Mouse (Mus musculus) lung, embryonic 15.5 days (tissue): ENCODE measurements at regions not wholly inside any gene's neighbourhood (a gene's known extent, or its start where the extent isn't known, plus 50 kb on each side); places are given as distances from the start of the nearest gene placed in this dataset.
A peak's percentile ranks its signal among the peaks of the same experiment; 100 is the strongest.

ENCODE experiments used
- ATAC-seq: fragments of 200-750 bp; cut with Nextera tagmentation; 2 replicates; pipeline ENCODE4 v1.8.0; 2017; ENCODE audit warnings: moderate number of reproducible peaks, borderline replicate concordance; ENCODE audit not compliant: low FRiP score, low TSS enrichment; ENCODE audit errors: extremely low read depth
- H3K27ac ChIP-seq: fragments of 300-500 bp; sonication (generic); 2 replicates; pipeline ENCODE4 v1.5.1; 2015; ENCODE audit warnings: moderate library complexity, mild to moderate bottlenecking, inconsistent platforms
- H3K27me3 ChIP-seq: fragments of 300-500 bp; sonication (generic); 2 replicates; pipeline ENCODE4 v1.6.1; 2015; ENCODE audit warnings: inconsistent platforms
- H3K36me3 ChIP-seq: fragments of 300-500 bp; sonication (generic); 2 replicates; pipeline ENCODE4 v1.6.1; 2015; ENCODE audit warnings: inconsistent platforms
- H3K4me1 ChIP-seq: fragments of 300-500 bp; sonication (generic); 2 replicates; pipeline ENCODE4 v1.6.1; 2015; ENCODE audit warnings: inconsistent platforms
- H3K4me2 ChIP-seq: fragments of 300-500 bp; sonication (generic); 2 replicates; pipeline ENCODE4 v1.6.1; 2015; ENCODE audit warnings: inconsistent platforms, mild to moderate bottlenecking, moderate library complexity
- H3K4me3 ChIP-seq: fragments of 300-500 bp; sonication (generic); 2 replicates; pipeline ENCODE4 v1.5.1; 2015; ENCODE audit warnings: mild to moderate bottlenecking, inconsistent platforms
- H3K9ac ChIP-seq: fragments of 300-500 bp; sonication (generic); 2 replicates; pipeline ENCODE4 v1.6.1; 2015; ENCODE audit warnings: inconsistent platforms
- H3K9me3 ChIP-seq: fragments of 300-500 bp; sonication (generic); 2 replicates; pipeline ENCODE4 v1.6.1; 2016; ENCODE audit warnings: inconsistent platforms
- WGBS: fragments of 180-500 bp; shearing (Covaris S2); methylation state at CpG from one replicate; pipeline ENCODE4 v1.1.7; 2015; 5-methylcytosine and 5-hydroxymethylcytosine counted together

DNA sequence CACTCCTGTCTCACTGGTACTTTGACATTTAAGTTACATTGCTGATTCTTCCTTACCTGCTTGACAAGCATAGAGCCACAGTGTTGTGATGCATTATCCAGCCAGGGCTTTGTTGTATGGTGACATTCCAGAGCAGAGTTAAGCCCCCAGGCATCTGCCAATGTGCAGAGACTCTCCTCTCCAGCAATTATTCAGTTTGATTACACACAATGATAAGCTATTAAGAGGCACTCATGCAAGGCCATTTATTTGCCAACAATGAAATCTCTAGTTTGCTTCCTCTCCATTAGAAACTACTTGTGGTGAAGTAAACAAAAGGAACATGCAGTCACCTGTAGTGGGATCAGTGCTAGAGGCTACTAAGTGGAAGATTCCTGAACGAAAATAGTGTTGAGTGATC lies 444.7 kb upstream of the Nova1 start:
- Histone ChIP-seq H3K4me1 (no peaks in the 10 kb centered on the region), H3K27me3 (no peaks in the 10 kb centered on the region), H3K36me3 (no peaks in the 10 kb centered on the region), H3K9me3 (no peaks in the 10 kb centered on the region), H3K27ac (no peak overlapping the region), H3K9ac (no peak overlapping the region), H3K4me3 (no peak overlapping the region), H3K4me2 (no peak overlapping the region)
- WGBS, result 26% methylated on average over 1 of the region's 1 CpGs
- ATAC-seq, result no peak

DNA sequence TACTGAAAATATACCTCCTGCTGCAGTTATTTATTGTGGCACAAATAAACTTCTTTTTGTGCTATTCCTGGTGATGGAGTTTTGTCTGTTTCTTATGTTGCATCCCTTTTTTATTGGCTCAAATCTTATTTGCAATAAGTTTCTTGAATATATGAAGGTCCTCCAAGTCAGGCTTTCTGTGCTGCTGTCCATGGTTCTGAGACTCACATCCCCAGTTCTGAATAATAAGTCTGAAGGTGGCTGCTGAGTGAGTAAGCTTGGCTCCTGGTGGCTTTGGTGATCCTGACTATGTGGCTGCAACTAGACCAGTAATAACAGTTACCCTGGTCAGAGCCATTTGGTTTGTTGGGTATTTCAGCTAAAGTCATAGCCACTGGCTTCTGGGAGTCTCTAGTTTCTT lies 433.6 kb upstream of the Nova1 start:
- Histone ChIP-seq H3K27ac (no peak overlapping the region), H3K27me3 (no peaks in the 10 kb centered on the region), H3K9me3 (no peaks in the 10 kb centered on the region), H3K9ac (no peak overlapping the region), H3K4me1 (no peaks in the 10 kb centered on the region), H3K4me2 (no peak overlapping the region), H3K4me3 (no peak overlapping the region), H3K36me3 (no peaks in the 10 kb centered on the region)
- no peak for ATAC-seq

DNA sequence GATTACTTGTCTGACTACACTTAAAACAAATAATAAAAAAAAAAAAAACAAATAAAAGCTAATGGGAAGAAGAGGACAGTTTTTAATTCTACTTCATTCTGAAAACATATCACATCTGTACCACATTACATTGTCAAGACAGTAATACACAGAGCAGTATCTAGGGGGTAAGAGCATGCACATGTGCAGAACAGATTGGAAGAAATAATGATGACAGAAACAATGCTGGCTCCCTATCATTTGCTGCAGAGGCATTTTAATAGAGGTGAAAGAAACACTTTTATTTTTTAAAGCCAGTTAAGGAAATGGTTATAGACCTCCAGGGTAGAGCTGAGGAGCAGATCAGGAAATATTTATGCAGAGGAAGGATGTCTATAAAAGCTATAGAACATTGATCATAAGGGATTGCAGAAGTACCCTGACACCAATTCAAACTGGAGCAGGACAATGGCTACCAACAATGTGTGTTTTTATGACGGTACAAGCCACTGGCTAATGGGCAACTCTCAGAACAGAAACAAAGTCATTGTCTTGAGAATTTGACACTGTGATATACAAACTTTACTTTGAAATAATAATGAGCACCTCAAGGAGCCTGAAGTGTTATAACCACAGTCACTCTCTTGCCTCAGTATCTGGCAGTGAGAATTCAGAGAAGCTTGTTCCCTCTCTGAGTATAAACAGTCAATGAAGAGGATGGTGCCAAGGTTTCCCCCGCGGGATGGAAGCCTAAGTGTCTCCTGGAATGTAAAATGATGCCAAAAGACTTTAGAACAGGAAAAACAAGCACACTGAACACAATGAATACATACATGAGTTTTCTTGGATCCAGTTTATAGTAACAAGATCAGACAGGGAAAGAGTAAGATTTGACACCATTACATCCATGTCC lies 425.1 kb upstream of the Nova1 start:
- Histone ChIP-seq H3K27me3 (no peaks in the 10 kb centered on the region), H3K4me1 (no peaks in the 10 kb centered on the region), H3K9ac (no peak overlapping the region), H3K9me3 (no peaks in the 10 kb centered on the region), H3K4me3 (no peak overlapping the region), H3K36me3 (no peaks in the 10 kb centered on the region), H3K4me2 (no peak overlapping the region), H3K27ac (no peak overlapping the region)
- 57% methylated on average over 3 of the region's 3 CpGs for WGBS
- ATAC-seq, result no peak

DNA sequence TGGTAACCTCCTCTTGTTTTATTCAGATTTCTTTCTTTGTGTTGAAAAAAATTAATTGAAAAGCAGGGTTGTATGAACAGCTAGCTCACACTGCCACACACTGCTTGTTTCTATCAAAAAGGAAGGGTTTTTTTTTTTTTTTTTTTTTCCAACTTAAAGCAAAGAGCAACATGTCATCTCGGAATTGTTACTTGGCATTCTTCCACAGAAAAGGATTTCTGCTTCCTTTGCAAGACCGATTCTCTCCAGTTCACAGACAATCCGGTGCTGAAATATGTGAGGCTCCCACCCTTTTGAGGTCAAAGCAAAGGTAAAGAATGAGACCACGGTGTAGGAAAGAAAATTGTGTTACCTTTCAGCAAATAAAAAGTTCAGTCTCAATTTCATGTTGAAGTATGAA lies 401.3 kb upstream of the Nova1 start:
- no peak for ATAC-seq
- H3K9me3 ChIP-seq, result no peaks in the 10 kb centered on the region
- no peak overlapping the region for H3K27ac ChIP-seq
- no peaks in the 10 kb centered on the region for H3K36me3 ChIP-seq
- H3K4me1 ChIP-seq, result no peaks in the 10 kb centered on the region
- no peak overlapping the region for H3K9ac ChIP-seq
- H3K4me3 ChIP-seq, result no peak overlapping the region
- H3K4me2 ChIP-seq, result no peak overlapping the region
- H3K27me3 ChIP-seq, result no peaks in the 10 kb centered on the region
- whole genome bisulfite sequencing, result 26% methylated on average over 4 of the region's 4 CpGs

DNA sequence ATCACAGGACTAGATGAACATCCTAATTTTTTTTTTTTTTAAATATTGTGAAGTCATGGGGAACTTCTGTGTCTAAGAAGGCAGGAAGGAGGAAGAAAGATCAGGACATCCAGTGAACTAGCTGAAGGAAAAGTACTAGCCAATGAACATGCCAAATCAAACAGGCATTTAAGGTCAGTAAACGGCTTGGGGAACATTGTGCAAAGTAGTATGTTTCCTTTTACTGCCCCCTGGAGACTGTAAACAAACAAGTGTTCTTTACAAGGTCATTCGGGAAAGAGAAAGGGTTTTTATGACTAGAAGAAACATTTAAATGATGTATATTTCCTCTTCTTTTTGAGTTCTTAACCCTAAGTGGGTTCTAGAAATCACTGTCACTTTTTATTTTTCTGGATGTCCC lies 400.6 kb upstream of the Nova1 start:
- Histone ChIP-seq H3K9me3 (no peaks in the 10 kb centered on the region), H3K27ac (no peak overlapping the region), H3K4me1 (no peaks in the 10 kb centered on the region), H3K27me3 (no peaks in the 10 kb centered on the region), H3K4me3 (no peak overlapping the region), H3K9ac (no peak overlapping the region), H3K36me3 (no peaks in the 10 kb centered on the region), H3K4me2 (no peak overlapping the region)
- 28% methylated on average over 2 of the region's 2 CpGs for WGBS
- no peak for ATAC-seq

DNA sequence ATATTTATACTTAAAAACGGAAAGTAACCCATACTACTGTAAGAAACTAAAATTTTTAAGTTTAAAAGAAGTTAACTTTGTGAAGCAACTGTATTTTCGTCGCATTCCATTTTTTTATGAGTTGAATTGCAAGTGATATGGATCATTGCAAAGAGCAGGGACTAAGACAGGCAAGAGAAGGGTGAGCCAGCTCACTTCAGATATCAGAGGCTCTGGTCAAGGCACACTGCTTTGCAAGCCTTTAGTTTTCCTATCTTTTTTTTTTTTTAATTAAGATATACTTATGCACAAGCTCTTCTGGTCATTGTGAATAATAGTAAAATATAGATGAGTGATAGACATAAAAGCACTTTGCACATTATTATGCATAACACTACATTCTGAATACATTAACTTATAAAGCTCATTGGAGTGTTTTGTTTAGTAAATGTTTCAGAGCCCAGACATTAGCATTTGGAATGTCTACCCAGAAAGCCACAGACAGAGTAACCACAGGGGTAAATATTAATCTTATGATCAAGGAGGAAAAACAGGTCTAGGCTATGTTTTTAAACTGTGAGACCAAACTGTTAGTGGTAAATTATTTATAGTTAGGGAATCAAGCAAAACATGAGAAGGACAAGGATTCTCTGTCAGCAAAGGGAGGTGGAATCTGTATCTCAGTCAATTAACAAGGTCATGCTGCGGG lies 392.8 kb upstream of the Nova1 start:
- no peak for ATAC-seq
- H3K9me3 ChIP-seq, result no peaks in the 10 kb centered on the region
- H3K4me2 ChIP-seq, result no peak overlapping the region
- no peaks in the 10 kb centered on the region for H3K36me3 ChIP-seq
- no peaks in the 10 kb centered on the region for H3K4me1 ChIP-seq
- H3K9ac ChIP-seq, result no peak overlapping the region
- H3K27me3 ChIP-seq, result no peaks in the 10 kb centered on the region
- H3K4me3 ChIP-seq, result no peak overlapping the region
- no peak overlapping the region for H3K27ac ChIP-seq
- 73% methylated on average over 4 of the region's 4 CpGs for whole genome bisulfite sequencing

DNA sequence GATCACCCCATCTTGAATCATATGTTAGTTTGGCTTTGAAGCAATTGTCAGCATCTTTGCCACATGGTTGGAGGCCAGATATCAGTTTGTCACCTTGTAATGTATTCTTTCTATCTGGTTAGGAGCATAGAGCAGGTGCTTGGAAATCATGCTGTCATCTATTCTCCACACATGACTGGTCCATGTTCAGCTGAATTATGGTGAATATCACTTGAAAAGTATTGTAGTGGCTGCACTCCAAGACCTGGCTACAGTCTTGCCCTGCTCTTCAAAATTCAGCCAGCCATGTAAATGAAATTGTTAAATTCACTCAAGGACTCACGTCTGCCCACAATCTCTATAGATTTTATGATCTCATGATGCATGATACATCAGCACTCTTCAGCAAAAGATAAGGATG lies 384.2 kb upstream of the Nova1 start:
- H3K4me1 ChIP-seq, result no peaks in the 10 kb centered on the region
- no peaks in the 10 kb centered on the region for H3K36me3 ChIP-seq
- H3K9ac ChIP-seq, result no peak overlapping the region
- no peaks in the 10 kb centered on the region for H3K27me3 ChIP-seq
- H3K9me3 ChIP-seq, result no peaks in the 10 kb centered on the region
- H3K4me2 ChIP-seq, result no peak overlapping the region
- no peak for ATAC-seq
- WGBS, result 54% methylated on average over 1 of the region's 1 CpGs
- no peak overlapping the region for H3K4me3 ChIP-seq
- H3K27ac ChIP-seq, result no peak overlapping the region

DNA sequence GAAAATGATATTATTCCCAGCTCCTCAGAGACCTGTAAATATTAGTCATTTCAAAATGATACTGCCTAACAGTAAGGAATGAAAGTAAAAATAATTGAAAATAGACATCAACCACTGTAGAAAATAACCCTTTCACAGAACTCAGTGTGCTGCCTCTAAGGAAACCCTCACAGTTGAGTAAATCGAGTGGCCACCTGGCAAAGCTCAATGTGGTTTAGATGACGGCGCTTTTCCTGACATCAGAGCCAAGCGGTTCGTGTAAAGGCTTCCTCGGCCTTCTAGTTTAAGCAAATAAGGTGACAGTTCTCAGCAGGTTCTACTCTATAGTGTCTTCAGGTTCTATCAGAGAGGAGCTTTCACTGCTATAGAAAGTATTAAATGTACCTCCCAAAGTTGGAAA lies 379.9 kb upstream of the Nova1 start:
- WGBS, result 51% methylated on average over 6 of the region's 6 CpGs

DNA sequence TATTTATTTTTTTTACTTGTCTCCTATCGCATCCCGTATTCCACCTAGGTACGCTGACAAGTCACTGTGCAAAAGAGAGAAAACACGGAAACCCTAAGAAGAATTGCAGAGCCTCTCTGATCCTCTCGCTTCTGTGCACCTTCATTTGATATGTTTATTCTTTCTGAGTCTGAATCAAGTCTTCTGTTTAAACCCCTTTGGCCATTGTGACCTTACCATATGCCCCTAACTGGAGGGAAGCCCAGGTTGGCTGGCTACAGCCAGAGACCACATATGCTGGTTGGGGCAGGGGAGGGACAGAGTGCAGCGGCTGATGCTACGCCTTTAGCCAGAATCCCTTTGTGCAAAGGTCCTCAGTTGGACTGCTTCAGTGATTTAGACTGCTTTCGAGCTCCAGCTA lies 346.0 kb upstream of the Nova1 start:
- no peak overlapping the region for H3K27ac ChIP-seq
- no peaks in the 10 kb centered on the region for H3K27me3 ChIP-seq
- H3K4me3 ChIP-seq, result no peak overlapping the region
- 47% methylated on average over 8 of the region's 8 CpGs for WGBS
- H3K9ac ChIP-seq, result no peak overlapping the region
- no peaks in the 10 kb centered on the region for H3K36me3 ChIP-seq
- ATAC-seq, result no peak
- H3K9me3 ChIP-seq, result no peaks in the 10 kb centered on the region
- H3K4me1 ChIP-seq, result peaks cover 20% of the 10 kb centered on the region
- H3K4me2 ChIP-seq, result peak overlapping the region; percentile 24

More for the DNA sequence above, 379.9 kb upstream of the Nova1 start:
- Histone ChIP-seq H3K9me3 (no peaks in the 10 kb centered on the region), H3K27ac (no peak overlapping the region), H3K4me2 (no peak overlapping the region), H3K4me3 (no peak overlapping the region), H3K9ac (no peak overlapping the region), H3K4me1 (no peaks in the 10 kb centered on the region), H3K27me3 (no peaks in the 10 kb centered on the region), H3K36me3 (no peaks in the 10 kb centered on the region)
- no peak for ATAC-seq

DNA sequence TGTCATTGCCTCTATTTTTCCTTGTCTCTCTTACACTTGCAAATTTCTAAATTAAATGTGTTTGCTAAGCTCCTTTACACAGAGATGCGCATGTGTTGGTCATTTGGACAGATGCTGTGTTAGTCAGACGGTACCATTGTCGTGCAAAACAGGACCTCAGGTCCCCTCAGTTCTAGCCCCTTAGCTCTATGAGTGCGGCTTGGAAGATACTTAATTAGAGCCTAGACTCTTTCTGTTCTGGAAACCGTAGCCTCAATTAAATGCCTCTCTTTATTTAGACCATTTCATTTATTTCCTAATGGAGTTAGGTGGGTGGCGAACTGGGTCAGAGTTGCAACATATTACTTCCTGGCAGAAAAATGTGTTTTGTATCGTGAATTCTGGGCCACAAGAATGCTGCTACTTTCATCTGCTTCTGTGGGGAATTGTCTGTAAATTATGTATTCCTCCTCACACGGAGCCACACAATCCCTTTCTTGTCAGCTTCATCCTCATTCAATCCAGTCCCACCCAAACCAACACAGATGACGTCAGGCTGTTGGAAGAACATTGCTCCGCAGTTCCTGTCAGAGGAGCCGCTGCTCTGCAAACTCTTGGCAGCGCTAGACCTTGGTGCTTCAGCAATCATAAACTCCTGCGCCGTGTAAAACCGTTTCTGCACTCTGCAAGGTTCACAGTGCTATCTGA lies 345.4 kb upstream of the Nova1 start:
- ATAC-seq, result peak; percentile 55; the same call in 1 of the 2 replicates
- Histone ChIP-seq H3K9ac (no peak overlapping the region), H3K36me3 (no peaks in the 10 kb centered on the region), H3K9me3 (no peaks in the 10 kb centered on the region), H3K4me3 (peak overlapping the region; percentile 3; the same call in 1 of the 2 replicates), H3K4me1 (peaks cover 20% of the 10 kb centered on the region), H3K27me3 (no peaks in the 10 kb centered on the region), H3K4me2 (peak overlapping the region; percentile 24), H3K27ac (no peak overlapping the region)
- WGBS, result 19% methylated on average over 15 of the region's 15 CpGs

DNA sequence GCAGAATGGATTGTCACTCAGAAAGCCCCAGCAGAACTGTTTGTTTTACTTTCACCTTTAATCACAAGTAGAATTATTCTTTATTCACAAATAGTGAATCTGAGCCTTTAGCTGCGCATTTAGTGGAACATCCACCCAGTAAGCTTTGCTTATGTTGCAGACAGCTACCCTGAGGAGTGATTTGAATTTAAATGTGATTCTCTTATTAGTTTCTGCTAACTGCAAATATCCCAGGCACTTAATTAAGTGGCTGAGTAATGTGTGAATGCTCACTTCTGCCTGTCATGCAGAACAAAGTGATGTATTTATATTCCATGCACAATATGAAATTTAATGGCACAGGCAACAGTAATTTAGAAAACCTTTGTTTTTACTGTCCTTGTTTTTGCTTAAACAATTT lies 344.4 kb upstream of the Nova1 start:
- no peaks in the 10 kb centered on the region for H3K27me3 ChIP-seq
- no peak overlapping the region for H3K4me3 ChIP-seq
- no peak overlapping the region for H3K9ac ChIP-seq
- H3K4me2 ChIP-seq, result no peak overlapping the region
- H3K36me3 ChIP-seq, result no peaks in the 10 kb centered on the region
- WGBS, result 22% methylated on average over 1 of the region's 1 CpGs
- ATAC-seq, result no peak
- H3K9me3 ChIP-seq, result no peaks in the 10 kb centered on the region
- H3K4me1 ChIP-seq, result peaks cover 20% of the 10 kb centered on the region
- H3K27ac ChIP-seq, result no peak overlapping the region

DNA sequence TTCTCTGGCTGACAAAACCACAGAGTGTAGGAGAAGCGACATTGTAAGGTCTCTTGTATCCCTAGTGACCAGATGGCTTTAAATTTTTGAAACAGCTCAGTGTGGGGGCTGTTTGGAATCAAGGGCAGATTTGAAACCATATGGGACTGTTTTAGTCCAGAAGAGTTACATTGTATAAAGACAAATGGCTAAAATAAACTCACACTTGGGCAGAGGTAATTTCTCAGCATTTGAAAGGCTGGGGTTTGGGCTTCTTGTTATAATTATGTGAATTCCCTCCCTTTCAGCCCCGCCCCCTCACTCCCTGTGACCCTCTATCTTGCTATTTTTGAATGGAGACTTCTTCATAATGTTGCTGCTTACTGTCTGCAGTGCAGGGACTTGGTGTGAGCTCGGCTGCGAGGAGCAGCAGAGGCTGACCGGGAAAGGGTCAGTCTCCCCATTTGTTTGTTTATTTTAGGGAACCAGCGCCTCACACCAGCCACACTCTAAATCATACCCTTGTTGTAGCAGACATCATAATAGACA lies 344.0 kb upstream of the Nova1 start:
- Histone ChIP-seq H3K9ac (no peak overlapping the region), H3K4me1 (peaks cover 20% of the 10 kb centered on the region), H3K36me3 (no peaks in the 10 kb centered on the region), H3K4me3 (no peak overlapping the region), H3K4me2 (no peak overlapping the region), H3K9me3 (no peaks in the 10 kb centered on the region), H3K27me3 (no peaks in the 10 kb centered on the region), H3K27ac (no peak overlapping the region)
- no peak for ATAC-seq
- 13% methylated on average over 6 of the region's 6 CpGs for WGBS
